Mouse (Mus musculus) heart, postnatal 0 days (tissue): ENCODE measurements around the gene Slc16a5. TPM values are rescaled to one million over a fixed set of nuclear protein-coding genes. Genes with fewer than 3 reads are reported as not detected.

Experiments
- ATAC-seq: fragments of 200-750 bp; cut with Nextera tagmentation; 2 replicates; pipeline ENCODE4 v1.8.0; 2017; ENCODE audit warnings: low read depth, moderate number of reproducible peaks, moderate library complexity; ENCODE audit not compliant: insufficient read depth
- DNase-seq: peaks from one replicate; pipeline ENCODE4 v3.0.0-alpha.2; 2016; ENCODE audit warnings: low spot score
- H3K27ac ChIP-seq: fragments of 300-500 bp; sonication (generic); 2 replicates; pipeline ENCODE4 v1.5.1; 2014; ENCODE audit warnings: low read depth, mild to moderate bottlenecking
- H3K27me3 ChIP-seq: fragments of 300-500 bp; sonication (generic); 2 replicates; pipeline ENCODE4 v1.6.1; 2014; ENCODE audit warnings: low read length, mixed read lengths; ENCODE audit not compliant: control insufficient read depth, insufficient read depth
- H3K36me3 ChIP-seq: fragments of 300-500 bp; sonication (generic); replicated peaks from 2 replicates; pipeline ENCODE4 v1.6.1; 2014; ENCODE audit warnings: low read length, mixed read lengths; ENCODE audit not compliant: control insufficient read depth, insufficient read depth
- H3K4me1 ChIP-seq: fragments of 300-500 bp; sonication (generic); 2 replicates; pipeline ENCODE4 v1.6.1; 2014; ENCODE audit warnings: antibody characterized with exemption; ENCODE audit not compliant: control insufficient read depth, insufficient read depth
- H3K4me2 ChIP-seq: fragments of 300-500 bp; sonication (generic); 2 replicates; pipeline ENCODE4 v1.6.1; 2014; ENCODE audit warnings: low read depth, mild to moderate bottlenecking, low read length, moderate library complexity
- H3K4me3 ChIP-seq: fragments of 300-500 bp; sonication (generic); 2 replicates; pipeline ENCODE4 v1.5.1; 2014; ENCODE audit warnings: low read depth, low read length
- H3K9ac ChIP-seq: fragments of 300-500 bp; sonication (generic); replicated peaks from 2 replicates; pipeline ENCODE4 v1.6.1; 2014; ENCODE audit warnings: low read depth, low read length, mixed read lengths
- H3K9me3 ChIP-seq: fragments of 300-500 bp; sonication (generic); replicated peaks from 2 replicates; pipeline ENCODE4 v1.6.1; 2016; ENCODE audit warnings: low read length; ENCODE audit not compliant: control insufficient read depth
- CTCF ChIP-seq: IDR thresholded peaks from 2 replicates; pipeline ENCODE4 v1.5.1; 2016; ENCODE audit warnings: antibody characterized with exemption, control low read depth, low read depth
- EP300 ChIP-seq: IDR thresholded peaks from 2 replicates; pipeline ENCODE4 v1.6.1; 2016; ENCODE audit warnings: antibody characterized with exemption, low read depth
- WGBS: fragments of 180-500 bp; shearing (Covaris S2); extraction: QIAGEN DNeasy Blood & Tissue Kit; methylation state at CpG from one replicate; pipeline ENCODE4 v1.1.7; 2014; 5-methylcytosine and 5-hydroxymethylcytosine counted together
- polyA plus RNA-seq: library from polyadenylated mRNA; unstranded; fragments of >200 nt; fragmentation: Nextera tagmentation; extraction: Ambion mirVana; gene quantifications from 2 replicates; pipeline ENCODE4 v1.2.1, GENCODE M21; 2015
- total RNA-seq: library from RNA; depleted of rRNA; stranded (reverse); fragments of >200 nt; gene quantifications from 2 replicates; pipeline ENCODE4 v1.2.3, GENCODE M21; 2014; ENCODE audit warnings: low replicate concordance

Gene Slc16a5
- total and polyA plus RNA-seq, 2 experiments from 2014 or later = 0.11 to 0.99 TPM

DNA sequence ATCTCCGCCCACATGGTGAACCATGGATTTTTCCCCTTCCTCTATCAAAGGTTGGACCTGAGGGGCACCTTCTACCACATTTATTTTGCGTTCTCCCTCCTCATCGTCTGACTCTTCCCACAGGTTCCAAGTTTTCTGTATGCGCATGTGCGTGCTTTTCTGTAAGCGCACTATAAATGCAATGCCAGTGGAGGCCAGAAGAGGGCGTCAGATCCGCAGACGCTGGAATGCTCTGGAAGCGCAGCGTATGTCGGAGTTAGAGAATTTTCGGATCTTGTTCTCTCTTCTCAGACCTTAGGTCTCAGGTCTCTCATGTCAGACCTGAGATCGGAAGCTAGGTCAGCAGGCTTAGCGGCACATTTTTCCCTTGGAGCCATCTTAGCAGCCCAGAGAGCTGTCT is 6.7 kb upstream of the Slc16a5 start:
- peaks cover 5% of the 10 kb centered on the region; the same call in 1 of the 2 replicates for H3K4me1 ChIP-seq
- H3K4me2 ChIP-seq = no peak overlapping the region
- no peak for ATAC-seq
- H3K36me3 ChIP-seq = no peaks in the 10 kb centered on the region
- H3K4me3 ChIP-seq = no peak overlapping the region
- no peak for TF ChIP-seq EP300
- TF ChIP-seq CTCF = no peak
- no peaks in the 10 kb centered on the region for H3K27me3 ChIP-seq
- WGBS = 87% methylated on average over 15 of the region's 15 CpGs
- H3K9me3 ChIP-seq = no peaks in the 10 kb centered on the region
- DNase-seq = no peak
- no peak overlapping the region for H3K9ac ChIP-seq
- no peak overlapping the region for H3K27ac ChIP-seq

DNA sequence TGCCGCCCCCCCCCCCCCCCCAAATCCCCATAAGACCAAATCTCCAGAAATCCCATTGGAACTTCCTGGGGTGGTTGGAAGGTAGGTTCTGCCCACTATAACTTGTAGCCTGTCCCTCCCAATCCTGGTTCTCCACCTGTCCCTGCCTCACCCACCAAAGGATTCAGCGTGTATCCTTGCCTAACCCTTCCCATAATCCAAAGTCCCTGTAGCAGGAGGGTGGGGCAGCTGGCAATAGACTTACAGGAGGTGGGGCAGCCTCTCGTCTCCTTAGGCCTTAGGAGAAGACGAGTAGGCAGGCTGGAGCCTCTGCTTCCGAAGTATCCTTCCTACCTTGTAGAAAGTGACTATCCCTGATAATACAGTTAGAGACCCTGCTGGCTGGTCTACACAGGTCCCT is 6.1 kb upstream of the Slc16a5 start:
- ATAC-seq = no peak
- Histone ChIP-seq H3K9me3 (no peaks in the 10 kb centered on the region), H3K27me3 (no peaks in the 10 kb centered on the region), H3K9ac (no peak overlapping the region), H3K27ac (no peak overlapping the region), H3K4me2 (no peak overlapping the region), H3K36me3 (no peaks in the 10 kb centered on the region), H3K4me3 (no peak overlapping the region), H3K4me1 (peaks cover 5% of the 10 kb centered on the region; the same call in 1 of the 2 replicates)
- TF ChIP-seq CTCF (no peak), EP300 (no peak)
- 79% methylated on average over 5 of the region's 5 CpGs for WGBS
- DNase-seq = no peak

DNA sequence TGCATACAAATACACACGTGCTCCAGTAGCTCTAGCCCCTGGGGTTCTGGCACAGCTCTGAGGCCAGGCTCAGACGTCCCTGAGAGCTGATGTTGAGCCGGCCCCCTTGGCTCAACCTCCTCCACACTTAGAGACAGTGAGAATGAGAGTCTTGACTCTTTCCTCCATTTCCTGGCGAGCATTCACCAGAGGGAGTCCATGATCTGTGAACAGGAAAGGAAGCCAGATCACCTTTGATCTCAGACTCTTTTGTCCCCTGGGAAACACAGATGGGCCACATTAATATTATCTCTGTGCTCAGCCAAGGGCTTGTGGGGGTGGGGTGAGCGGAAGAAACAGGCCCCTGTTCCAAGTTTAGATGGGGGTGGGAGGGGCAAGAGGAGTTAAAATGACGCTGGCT is 4.9 kb upstream of the Slc16a5 start:
- H3K4me3 ChIP-seq = no peak overlapping the region
- peaks cover 5% of the 10 kb centered on the region; the same call in 1 of the 2 replicates for H3K4me1 ChIP-seq
- H3K9ac ChIP-seq = no peak overlapping the region
- ATAC-seq (no peak), DNase-seq (no peak)
- no peak overlapping the region for H3K4me2 ChIP-seq
- TF ChIP-seq CTCF (no peak), EP300 (no peak)
- H3K36me3 ChIP-seq = no peaks in the 10 kb centered on the region
- no peaks in the 10 kb centered on the region for H3K27me3 ChIP-seq
- H3K9me3 ChIP-seq = no peaks in the 10 kb centered on the region
- WGBS = 22% methylated on average over 6 of the region's 6 CpGs
- no peak overlapping the region for H3K27ac ChIP-seq

DNA sequence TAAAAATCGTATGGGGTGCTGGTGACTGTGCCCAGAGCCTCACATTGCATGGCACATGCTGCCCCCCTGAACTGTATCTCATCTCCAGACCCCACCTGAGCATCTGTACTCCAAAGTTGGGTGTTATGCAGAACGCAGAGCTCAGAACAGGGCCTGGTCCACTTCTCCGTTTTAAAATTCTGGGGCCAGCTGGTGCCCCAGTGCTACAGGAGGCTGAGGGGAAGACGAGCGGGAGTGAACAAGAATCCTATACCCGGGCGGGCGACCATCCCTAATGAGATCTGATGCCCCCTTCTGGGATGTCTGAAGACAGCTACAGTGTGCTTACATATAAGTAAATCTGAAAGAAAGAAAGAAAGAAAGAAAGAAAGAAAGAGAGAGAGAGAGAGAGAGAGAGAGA is 1.3 kb upstream of the Slc16a5 start:
- Histone ChIP-seq H3K4me2 (no peak overlapping the region), H3K4me3 (no peak overlapping the region), H3K36me3 (no peaks in the 10 kb centered on the region), H3K9ac (no peak overlapping the region), H3K27ac (no peak overlapping the region), H3K4me1 (peaks cover 5% of the 10 kb centered on the region; the same call in 1 of the 2 replicates), H3K9me3 (no peaks in the 10 kb centered on the region), H3K27me3 (no peaks in the 10 kb centered on the region)
- WGBS = 31% methylated on average over 8 of the region's 8 CpGs
- ATAC-seq (no peak), DNase-seq (no peak)
- TF ChIP-seq EP300 = no peak

DNA sequence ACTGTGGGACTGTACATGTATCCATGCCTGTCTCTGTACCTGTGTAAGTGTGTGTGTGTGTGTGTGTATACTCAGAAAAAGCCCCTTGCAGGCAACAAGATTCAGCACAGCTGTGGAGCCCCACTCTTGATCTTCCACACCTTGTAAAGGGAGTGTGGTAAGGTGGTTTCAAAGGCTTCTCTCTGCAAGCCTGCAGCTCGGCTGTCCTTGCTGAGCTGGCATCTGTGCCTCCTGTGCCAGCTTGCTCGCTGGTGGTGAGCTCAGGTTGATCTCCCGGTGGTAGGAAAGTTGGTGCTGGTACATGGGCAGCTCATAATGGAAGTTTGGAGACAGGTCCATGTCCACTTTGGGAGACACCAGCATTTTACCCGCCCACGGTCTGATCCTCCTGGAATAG is 430 bp upstream of the Slc16a5 start:
- Histone ChIP-seq H3K27me3 (no peaks in the 10 kb centered on the region), H3K36me3 (no peaks in the 10 kb centered on the region), H3K4me2 (peak overlapping the region; percentile 25; the same call in 1 of the 2 replicates), H3K9ac (no peak overlapping the region), H3K9me3 (no peaks in the 10 kb centered on the region), H3K27ac (no peak overlapping the region), H3K4me1 (peaks cover 5% of the 10 kb centered on the region; the same call in 1 of the 2 replicates), H3K4me3 (no peak overlapping the region; the same call in 1 of the 2 replicates)
- ATAC-seq = no peak
- no peak for TF ChIP-seq EP300
- no peak for TF ChIP-seq CTCF
- no peak for DNase-seq
- WGBS = 70% methylated on average over 5 of the region's 5 CpGs

DNA sequence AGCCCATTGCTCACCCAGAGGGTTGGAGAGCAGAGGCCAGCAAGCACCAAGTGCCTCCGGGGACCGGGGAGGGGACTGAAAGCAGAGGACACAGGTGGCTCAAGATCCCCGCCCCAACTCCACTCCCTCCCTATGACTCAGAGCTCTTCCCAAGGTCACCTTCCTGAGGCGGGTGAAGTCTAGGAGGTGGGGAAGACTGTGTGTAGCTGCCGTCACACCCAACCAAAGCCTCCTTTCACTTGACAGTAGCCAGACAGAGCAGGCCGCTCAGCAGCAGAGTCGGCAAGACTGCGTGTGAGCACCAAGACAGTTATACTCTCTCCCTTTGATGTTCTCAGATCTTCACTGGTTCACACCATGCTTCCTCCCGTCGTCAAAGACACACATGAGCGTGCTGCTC is 1.1 kb downstream of the Slc16a5 start:
- Histone ChIP-seq H3K4me1 (no peaks in the 10 kb centered on the region), H3K27ac (peak overlapping the region; percentile 18; the same call in 1 of the 2 replicates), H3K4me2 (no peak overlapping the region; the same call in 1 of the 2 replicates), H3K27me3 (no peaks in the 10 kb centered on the region), H3K9ac (no peak overlapping the region), H3K9me3 (no peaks in the 10 kb centered on the region), H3K4me3 (peak overlapping the region; percentile 23; the same call in 1 of the 2 replicates), H3K36me3 (no peaks in the 10 kb centered on the region)
- ATAC-seq (0 out of 2 replicates have a peak, but pooled peaks have one; percentile 24), DNase-seq (no peak)
- WGBS = 42% methylated on average over 11 of the region's 11 CpGs
- TF ChIP-seq EP300 = no peak
- TF ChIP-seq CTCF = no peak
